8 mouse cellular contexts compared by ENCODE assay signal in genomic region chrX:103555041-103555986, GRCm38 (mm10).
A peak's percentile ranks its signal among the peaks of the same experiment; 100 is the strongest.
DNase-seq lines count a peak whose midpoint lies in the region; ATAC-seq and TF ChIP-seq lines count a peak whose summit lies in the region.
"Not testable (repeated sequence)": the region's sequence is repeated elsewhere in the genome, so short reads cannot be mapped to it uniquely, and the experiment has no call there.

No protein-coding gene starts in this region.

- peak overlapping the region; percentile 87 for H3K27ac ChIP-seq in bone marrow macrophage, adult 2 months (ENCODE audit: insufficient read depth, low read depth, low read length)
- H3K27ac ChIP-seq in forebrain, embryonic 11.5 days (ENCODE audit: low read depth, low read length): peak overlapping the region; percentile 86
- H3K27ac ChIP-seq in heart, embryonic 15.5 days: peak overlapping the region; percentile 66; the same call in 1 of the 2 replicates
- H3K27ac ChIP-seq in kidney, embryonic 15.5 days; limb, embryonic 14.5 days (replicated peaks; ENCODE audit: low read depth, low read length); stomach, postnatal 0 days (replicated peaks): not testable (repeated sequence)
- peak overlapping the region; percentile 56; the same call in 1 of the 2 replicates for H3K27ac ChIP-seq in neural tube, embryonic 11.5 days (ENCODE audit: low read depth, low read length)

- not testable (repeated sequence) for H3K36me3 ChIP-seq in forebrain, embryonic 11.5 days (ENCODE audit: control insufficient read depth, insufficient read depth, low read length); heart, embryonic 15.5 days; kidney, embryonic 15.5 days; limb, embryonic 14.5 days (ENCODE audit: control insufficient read depth, insufficient read depth, low read length); neural tube, embryonic 11.5 days (ENCODE audit: control insufficient read depth, insufficient read depth, low read length); stomach, postnatal 0 days (ENCODE audit: control insufficient read depth, insufficient read depth, low read length)

- peak; percentile 67 for DNase-seq in forebrain, embryonic 11.5 days (ENCODE audit: low spot score)
- not testable (repeated sequence) for DNase-seq in limb, embryonic 14.5 days (ENCODE audit: low spot score); stomach, postnatal 0 days (ENCODE audit: low spot score)
- peak; percentile 18 to 65 for DNase-seq in lung, postnatal 4 days
- DNase-seq in neural tube, embryonic 11.5 days (ENCODE audit: low spot score): peak; percentile 51

- H3K27me3 ChIP-seq in forebrain, embryonic 11.5 days (ENCODE audit: control insufficient read depth, insufficient read depth, low read length); heart, embryonic 15.5 days; kidney, embryonic 15.5 days; limb, embryonic 14.5 days (ENCODE audit: control insufficient read depth, insufficient read depth, low read length); neural tube, embryonic 11.5 days (ENCODE audit: control insufficient read depth, insufficient read depth, low read length); stomach, postnatal 0 days (ENCODE audit: control insufficient read depth, insufficient read depth, low read length): not testable (repeated sequence)

- TF ChIP-seq CTCF in bone marrow macrophage, adult 2 months (IDR thresholded peaks at IDR 0.05; ENCODE audit: low read depth, low read length); stomach, postnatal 0 days (IDR thresholded peaks at IDR 0.05; ENCODE audit: low read depth): not testable (repeated sequence)

- 6% methylated on average over 4 of the region's 5 CpGs for WGBS in forebrain, embryonic 11.5 days
- WGBS in heart, embryonic 15.5 days: 18% methylated on average over 5 of the region's 5 CpGs
- WGBS in kidney, embryonic 15.5 days: 44% methylated on average over 5 of the region's 5 CpGs
- 33% methylated on average over 4 of the region's 5 CpGs for WGBS in limb, embryonic 14.5 days
- WGBS in neural tube, embryonic 11.5 days: 34% methylated on average over 4 of the region's 5 CpGs
- 24% methylated on average over 5 of the region's 5 CpGs for WGBS in stomach, postnatal 0 days

- peak; percentile 97 for ATAC-seq in forebrain, embryonic 11.5 days (replicated peaks; ENCODE audit: low FRiP score)
- peak; percentile 82 for ATAC-seq in heart, embryonic 15.5 days (replicated peaks; ENCODE audit: insufficient number of reproducible peaks, insufficient read depth, low FRiP score, low read depth)
- peak; percentile 86 for ATAC-seq in kidney, embryonic 15.5 days (replicated peaks; ENCODE audit: low FRiP score)
- ATAC-seq in limb, embryonic 14.5 days (ENCODE audit: low FRiP score, low read depth): peak; percentile 81
- peak; percentile 98 for ATAC-seq in neural tube, embryonic 11.5 days (ENCODE audit: insufficient read depth, low FRiP score, low TSS enrichment)
- ATAC-seq in stomach, postnatal 0 days (ENCODE audit: low FRiP score, low TSS enrichment): peak; percentile 55; the same call in 1 of the 2 replicates

- peaks cover 55% of the 10 kb centered on the region for H3K4me1 ChIP-seq in bone marrow macrophage, adult 2 months (ENCODE audit: control insufficient read depth, insufficient read depth, low read length)
- not testable (repeated sequence) for H3K4me1 ChIP-seq in forebrain, embryonic 11.5 days (replicated peaks; ENCODE audit: control insufficient read depth, insufficient read depth, low read length); kidney, embryonic 15.5 days; limb, embryonic 14.5 days (ENCODE audit: control insufficient read depth, insufficient read depth, low read length); neural tube, embryonic 11.5 days (ENCODE audit: control insufficient read depth, insufficient read depth, low read length); stomach, postnatal 0 days (replicated peaks; ENCODE audit: control insufficient read depth, insufficient read depth)
- peaks cover 30% of the 10 kb centered on the region for H3K4me1 ChIP-seq in heart, embryonic 15.5 days (replicated peaks)

- not testable (repeated sequence) for TF ChIP-seq POLR2A in bone marrow macrophage, adult 2 months (IDR thresholded peaks at IDR 0.05; ENCODE audit: borderline replicate concordance, low read depth, low read length); limb, embryonic 14.5 days (IDR thresholded peaks at IDR 0.05; ENCODE audit: borderline replicate concordance, extremely low read depth, insufficient read depth, insufficient read length)

- TF ChIP-seq EP300 in stomach, postnatal 0 days (optimal IDR thresholded peaks at IDR 0.05): not testable (repeated sequence)

- not testable (repeated sequence) for H3K9me3 ChIP-seq in forebrain, embryonic 11.5 days (ENCODE audit: control insufficient read depth, low read length); heart, embryonic 15.5 days (replicated peaks); kidney, embryonic 15.5 days (replicated peaks); limb, embryonic 14.5 days (ENCODE audit: control insufficient read depth, low read length); neural tube, embryonic 11.5 days (ENCODE audit: control insufficient read depth, low read length); stomach, postnatal 0 days (ENCODE audit: control insufficient read depth, low read length)

- peak overlapping the region; percentile 3; the same call in 1 of the 2 replicates for H3K9ac ChIP-seq in forebrain, embryonic 11.5 days (ENCODE audit: low read length)
- not testable (repeated sequence) for H3K9ac ChIP-seq in heart, embryonic 15.5 days; kidney, embryonic 15.5 days; limb, embryonic 14.5 days (ENCODE audit: low read depth, low read length, severe bottlenecking); neural tube, embryonic 11.5 days (ENCODE audit: low read length); stomach, postnatal 0 days (ENCODE audit: low read length)

- H3K4me3 ChIP-seq in bone marrow macrophage, adult 2 months (ENCODE audit: insufficient read depth, low read length); forebrain, embryonic 11.5 days (ENCODE audit: low read depth, low read length); heart, embryonic 15.5 days; kidney, embryonic 15.5 days (replicated peaks); limb, embryonic 14.5 days (replicated peaks; ENCODE audit: low read length); neural tube, embryonic 11.5 days (ENCODE audit: low read depth, low read length); stomach, postnatal 0 days (ENCODE audit: low read depth, low read length): not testable (repeated sequence)

- not testable (repeated sequence) for H3K4me2 ChIP-seq in forebrain, embryonic 11.5 days (ENCODE audit: low read depth, low read length, severe bottlenecking); heart, embryonic 15.5 days; kidney, embryonic 15.5 days; limb, embryonic 14.5 days (replicated peaks; ENCODE audit: low read depth, low read length, severe bottlenecking); neural tube, embryonic 11.5 days (ENCODE audit: low read depth); stomach, postnatal 0 days (replicated peaks; ENCODE audit: low read depth)
